Mouse (Mus musculus): Measurements from ENCODE around the gene Scrg1.
A peak's percentile ranks its signal among the peaks of the same experiment; 100 is the strongest.
"Not testable (repeated sequence)": the region's sequence is repeated elsewhere in the genome, so short reads cannot be mapped to it uniquely, and the experiment has no call there.

Scrg1 gene

DNA sequence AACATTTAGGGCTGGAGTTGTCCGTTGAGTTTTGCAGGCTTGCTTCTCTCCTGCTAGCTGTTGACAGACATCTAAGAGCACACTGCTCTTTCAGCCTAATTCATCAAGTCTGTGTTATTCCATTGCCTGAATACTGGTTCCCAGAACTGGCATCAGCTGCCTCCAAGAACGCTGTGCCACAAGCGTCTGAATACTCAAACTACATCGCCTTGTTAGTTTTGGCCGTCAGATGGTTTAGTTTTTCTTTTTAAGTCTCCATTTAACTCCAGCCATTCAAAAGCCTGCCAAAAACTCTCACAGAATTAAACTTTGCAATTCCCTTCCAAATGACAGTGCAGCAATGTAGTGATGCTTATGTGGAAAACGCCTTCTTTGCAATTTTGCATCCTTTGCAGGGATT lies 1.4 kb downstream of the Scrg1 start:
- no peak for DNase-seq

DNA sequence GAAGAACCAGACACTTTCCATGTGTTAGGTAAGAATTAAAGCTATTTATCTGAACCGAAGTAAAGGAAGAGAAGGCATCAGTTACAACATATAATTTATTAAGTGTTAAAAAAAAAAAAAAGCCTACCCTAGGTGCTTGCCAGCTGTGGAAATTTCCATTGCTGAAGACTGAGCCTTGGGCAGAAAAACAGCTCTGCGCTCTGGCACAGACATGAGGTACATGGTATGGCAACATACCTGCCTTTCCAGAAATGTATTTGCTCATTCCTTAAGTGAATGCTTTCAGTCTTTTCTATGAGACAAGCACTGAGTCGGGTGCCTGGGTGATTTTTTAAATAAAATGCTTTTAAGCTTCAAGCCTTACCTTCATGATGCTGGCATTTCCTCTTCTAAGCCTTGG lies 2.2 kb downstream of the Scrg1 start:
- DNase-seq: no peak

DNA sequence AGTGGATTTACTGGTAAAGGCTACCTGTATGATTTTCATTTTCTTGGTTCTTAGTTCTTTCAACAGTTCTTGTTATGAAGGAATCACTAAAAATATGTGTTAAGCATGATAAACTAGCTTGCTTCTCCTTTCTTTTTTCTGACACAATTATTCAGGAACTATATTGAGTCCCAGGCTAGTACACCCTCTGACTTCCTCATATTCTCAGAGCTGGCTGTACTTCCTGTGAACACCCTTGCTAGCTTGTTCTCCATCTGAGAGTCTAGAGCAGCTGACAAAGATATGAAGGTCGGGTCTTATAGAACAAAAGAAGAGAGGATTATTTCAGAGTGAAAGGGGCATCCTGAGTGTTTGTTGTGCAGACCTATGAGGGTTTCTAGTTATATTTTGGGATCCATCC lies 7.1 kb downstream of the Scrg1 start:
- DNase-seq: no peak

DNA sequence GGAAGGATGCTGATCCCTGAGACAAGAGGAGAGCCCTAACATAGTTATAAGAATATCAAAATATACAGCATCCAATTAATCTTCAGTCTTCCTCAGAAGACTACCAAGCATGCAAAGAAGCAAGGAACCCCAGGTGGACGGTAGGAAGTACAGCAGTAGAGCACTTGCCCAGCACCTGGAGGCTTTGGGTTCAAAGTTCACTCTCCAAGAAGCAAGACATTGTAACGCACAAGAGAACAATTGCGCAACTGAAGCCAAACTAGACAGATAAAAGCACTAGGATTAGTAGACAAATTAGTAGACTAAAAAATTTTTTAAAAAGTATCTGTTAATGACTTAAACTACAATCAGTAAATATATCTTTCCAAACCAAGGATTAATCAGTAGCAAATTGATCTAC lies 8.0 kb downstream of the Scrg1 start:
- no peak for DNase-seq

DNA sequence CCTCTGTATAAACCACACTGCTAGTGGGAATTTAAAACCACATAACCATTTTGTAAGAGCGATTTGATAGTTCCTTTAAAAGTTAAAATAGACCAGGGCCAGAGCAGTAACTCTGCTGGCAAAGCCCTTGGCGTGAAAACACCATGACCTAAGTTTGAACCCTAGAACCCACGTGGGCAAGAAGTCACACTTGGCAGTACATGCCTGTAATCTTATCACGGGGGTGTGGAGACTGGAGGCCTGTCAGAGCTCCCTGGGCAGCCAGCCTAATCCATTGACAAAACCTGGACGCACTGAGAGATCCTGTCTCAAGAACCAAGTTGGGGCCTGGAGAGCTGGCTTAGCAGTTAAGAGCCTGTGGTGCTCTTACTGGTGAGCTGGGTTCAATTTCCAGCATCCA lies 12.9 kb downstream of the Scrg1 start:
- peak in 1 of 2 experiments; percentile 7 for DNase-seq

DNA sequence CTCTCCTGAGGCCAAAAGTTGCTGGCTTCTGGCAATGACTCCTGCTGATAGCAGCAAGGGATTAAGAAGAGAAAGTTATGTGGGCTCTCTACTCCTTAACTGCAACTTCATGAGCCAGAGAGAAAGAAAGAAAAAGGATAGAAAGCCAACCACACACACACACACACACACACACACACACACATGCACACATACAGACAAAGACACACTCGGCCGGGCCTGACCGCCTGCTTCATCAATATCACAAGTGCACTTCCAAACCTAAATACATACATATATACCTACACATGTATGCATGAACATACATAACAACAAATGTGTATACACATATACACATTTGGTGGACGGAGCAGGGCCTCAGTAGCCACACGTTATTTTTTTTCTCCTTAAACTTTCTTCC lies 15.1 kb downstream of the Scrg1 start:
- no peak for DNase-seq

DNA sequence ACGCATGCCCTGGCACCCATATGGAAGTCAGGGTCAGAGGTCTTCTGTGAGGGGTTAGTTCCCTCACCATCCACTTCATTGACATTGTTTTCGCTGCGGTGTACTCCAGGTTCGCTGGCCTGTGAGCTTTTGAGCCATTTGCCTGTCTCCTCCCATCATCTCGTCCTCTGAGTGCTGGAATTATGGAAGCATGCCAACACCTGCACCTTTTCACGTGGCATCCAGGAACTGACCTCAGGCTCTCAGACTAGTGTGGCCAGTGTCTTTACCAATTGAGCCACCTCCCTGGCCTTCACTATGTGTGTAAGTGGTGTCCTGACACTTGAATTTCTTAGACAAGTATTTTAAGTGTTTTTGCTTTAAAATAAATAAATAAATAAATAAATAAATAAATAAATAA lies 18.0 kb downstream of the Scrg1 start:
- DNase-seq: no peak

DNA sequence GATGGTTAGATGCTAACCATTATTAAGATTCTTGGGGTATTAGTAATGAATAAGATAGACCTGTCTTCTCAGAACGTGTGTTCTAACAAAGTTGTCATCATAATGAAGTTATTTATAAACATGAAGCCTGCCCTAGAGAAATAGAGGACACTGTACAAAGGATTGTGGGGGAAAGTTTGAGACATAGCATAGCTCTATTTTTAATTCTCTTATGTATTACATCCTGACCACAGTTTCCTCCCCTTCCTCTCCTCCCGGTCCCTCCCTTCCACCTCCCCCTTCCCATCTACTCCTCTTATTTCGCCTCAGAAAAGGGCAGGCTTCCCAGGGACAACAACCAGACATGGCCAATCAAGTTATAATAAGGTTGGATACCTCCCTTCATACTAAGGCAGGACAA lies 22.7 kb downstream of the Scrg1 start:
- no peak for DNase-seq

DNA sequence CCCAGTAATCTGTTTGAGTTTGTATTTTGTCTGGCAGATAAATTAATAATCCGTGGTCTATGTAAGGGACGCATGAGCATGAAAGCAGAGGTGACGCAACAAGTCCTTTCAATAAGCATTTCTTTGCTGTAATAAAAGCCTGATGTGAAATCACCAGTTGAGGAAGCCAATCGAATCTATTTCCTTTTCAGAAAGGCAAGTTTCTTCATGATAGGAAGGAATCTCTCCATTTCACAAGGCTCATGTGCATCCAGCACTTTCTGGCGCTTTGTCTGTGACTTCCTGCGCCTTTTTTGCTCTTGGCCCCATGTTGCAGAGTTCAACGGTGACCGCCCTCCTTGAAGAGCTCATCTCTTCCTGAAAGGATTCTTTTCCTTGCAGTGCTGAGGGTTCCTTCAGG lies 24.0 kb downstream of the Scrg1 start:
- no peak for DNase-seq

DNA sequence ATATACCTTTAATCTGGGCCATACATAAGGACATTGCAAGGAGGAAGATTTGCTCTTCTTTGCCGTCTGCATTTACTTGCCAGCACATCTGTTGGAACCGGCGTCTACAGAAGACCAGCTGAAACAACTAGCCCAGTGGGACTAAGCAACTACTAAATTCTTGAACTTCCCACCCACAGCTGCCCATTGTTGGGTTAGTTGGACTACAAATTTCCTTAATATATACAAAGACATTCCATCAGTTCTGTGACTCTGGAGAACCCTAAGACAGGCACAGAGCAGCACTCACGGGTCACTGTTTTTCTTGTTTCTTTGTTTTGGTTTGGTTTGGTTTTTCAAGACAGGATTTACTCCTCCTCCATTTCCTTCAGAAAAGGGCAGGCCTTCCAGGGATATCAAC lies 24.9 kb downstream of the Scrg1 start:
- no peak for DNase-seq

DNA sequence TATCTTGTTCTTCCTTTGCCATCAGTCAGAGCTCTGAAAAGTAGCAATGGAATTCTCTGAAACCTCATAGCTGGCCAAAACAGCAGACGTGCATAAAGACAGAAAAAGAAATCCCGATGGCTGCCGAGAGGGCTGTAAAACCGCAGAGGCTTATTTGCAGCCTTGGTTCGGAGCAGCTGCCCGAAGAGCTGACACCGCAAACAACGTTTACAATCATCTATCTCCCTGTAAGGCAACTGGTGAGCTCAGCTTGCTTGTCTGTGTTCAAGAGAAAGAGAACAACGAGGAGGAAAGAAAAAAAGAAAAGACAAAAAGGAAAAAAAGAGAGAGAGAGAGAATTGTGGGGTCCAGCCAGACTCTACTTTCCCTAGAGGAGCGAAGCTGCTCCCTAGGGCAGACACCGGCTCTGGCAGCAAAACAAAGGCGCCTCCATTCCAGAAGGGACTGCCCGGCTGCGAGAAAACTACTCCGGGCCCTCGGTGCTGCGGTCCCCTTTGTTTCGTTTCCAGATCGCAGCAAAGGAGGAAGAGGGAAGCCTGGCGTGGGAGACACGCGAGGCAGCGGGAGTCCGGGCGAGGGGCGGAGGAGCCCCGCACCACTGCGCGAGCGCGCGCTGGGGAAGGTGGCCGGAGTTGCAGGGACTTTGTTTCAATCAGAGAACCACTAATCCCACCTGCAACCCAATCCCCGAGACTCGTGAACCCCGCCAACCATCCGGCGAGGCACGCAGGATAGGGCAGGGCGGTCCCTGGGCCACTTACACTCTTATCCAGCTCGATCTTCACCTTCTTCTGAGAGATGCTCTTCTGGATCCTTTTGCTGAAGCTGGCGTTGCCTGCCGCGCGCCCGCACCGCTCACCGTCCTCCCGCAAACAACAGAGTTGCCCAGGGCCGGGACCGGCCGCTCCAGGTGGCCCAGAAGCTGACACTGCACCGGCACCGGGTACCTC lies 31.0 kb downstream of the Scrg1 start:
- peak; percentile 45 to 54 for DNase-seq

DNA sequence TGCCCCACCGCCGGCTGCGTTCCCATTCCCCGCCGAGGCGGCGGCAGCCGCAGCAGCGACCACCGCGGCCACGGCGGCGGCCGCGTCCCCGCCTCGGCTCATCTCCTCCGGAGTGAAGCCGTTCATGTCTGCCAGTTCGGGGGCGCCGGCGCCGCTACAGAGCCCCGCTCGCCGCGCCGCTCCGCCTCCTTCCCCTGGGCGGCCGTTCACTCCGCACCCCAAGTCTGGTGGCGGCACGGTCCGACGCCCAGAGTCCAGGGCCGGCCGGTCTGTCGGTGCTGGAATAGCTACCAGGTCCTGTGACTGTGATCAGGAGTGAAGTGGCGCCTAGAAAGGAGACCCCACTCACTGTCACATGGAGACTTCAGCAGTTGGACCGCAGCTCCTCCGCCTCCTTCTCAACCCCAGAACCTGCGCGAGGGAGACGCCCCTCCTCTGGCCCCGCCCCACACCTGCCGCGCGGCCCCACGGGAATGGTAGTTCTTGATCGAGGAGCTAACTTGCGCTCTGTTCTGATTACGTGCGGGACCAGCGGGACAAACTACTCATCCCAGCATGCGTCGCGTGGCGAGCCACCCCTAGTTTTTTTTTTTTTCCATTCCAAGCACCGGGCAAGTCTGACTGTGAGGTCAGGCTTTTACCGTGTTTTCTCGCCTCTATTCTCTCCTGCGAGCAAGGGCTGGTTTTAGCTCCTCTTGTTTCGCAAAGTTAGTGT lies 31.9 kb downstream of the Scrg1 start, which contains the start of gene Sap30:
Sap30 (minus strand) TSS at position 420 of the 715 bp plus-strand sequence.
- peak; percentile 97 to 98 for DNase-seq

DNA sequence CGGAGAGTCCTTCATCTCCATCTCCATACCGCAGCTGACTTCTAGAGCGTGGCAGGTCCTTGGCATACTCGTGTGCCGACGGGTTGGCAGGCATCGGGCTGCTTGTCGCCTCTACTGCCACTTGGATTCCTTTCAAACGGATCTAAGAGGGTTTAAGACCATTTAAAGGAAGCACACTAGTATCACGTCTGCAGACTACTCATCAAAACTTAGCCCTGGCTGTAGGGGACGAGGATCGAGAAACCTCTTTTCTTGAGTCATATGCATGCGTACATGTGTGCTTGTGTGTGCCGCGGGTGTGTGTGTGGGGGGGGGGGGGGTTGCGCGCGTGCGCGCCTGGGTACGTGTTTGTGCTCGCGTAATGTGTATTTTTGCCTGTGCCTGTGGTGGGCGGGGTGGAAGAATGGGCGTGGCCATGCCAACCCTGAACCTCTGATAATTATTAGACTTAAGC lies 32.6 kb downstream of the Scrg1 start:
- DNase-seq: peak; percentile 64 to 66

DNA sequence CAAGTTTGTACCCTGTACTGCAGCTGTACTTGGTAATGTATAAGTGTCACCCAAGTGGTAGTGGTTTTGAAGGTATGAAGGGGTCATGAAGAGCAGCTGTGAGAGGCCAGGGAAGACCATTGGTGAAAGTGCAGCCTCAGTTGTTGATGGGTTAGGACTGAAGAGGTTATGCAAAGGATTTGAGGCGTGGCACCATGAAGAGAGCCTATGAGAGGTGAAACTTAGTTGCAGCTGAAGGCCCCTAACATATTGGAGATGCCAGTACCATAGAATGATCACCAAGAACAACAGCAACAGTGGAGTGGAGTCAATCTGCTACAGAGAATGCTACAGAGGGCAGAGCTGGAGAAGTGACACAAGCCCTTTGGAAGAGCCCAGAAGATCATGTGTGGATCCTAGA lies 33.6 kb downstream of the Scrg1 start:
- no peak for DNase-seq

DNA sequence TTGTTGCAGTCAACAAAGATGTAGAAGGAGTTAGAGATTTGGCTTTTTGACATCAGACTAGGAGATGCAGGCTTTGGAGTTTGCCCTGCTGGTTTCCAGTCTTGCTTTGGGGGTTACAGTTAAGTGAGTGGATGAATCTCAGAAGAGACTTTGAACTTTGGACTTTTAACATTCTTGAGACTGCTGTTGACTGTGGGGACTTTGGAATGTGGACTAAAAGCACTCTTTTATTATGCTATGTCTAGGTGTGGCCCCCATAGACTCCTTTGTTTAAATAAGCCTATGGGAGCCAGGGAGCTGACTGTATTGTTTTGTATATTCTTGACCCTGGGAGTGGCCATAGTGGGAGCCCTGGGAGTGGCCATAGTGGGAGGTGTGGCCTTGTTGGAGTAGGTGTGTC lies 34.2 kb downstream of the Scrg1 start:
- no peak for DNase-seq

DNA sequence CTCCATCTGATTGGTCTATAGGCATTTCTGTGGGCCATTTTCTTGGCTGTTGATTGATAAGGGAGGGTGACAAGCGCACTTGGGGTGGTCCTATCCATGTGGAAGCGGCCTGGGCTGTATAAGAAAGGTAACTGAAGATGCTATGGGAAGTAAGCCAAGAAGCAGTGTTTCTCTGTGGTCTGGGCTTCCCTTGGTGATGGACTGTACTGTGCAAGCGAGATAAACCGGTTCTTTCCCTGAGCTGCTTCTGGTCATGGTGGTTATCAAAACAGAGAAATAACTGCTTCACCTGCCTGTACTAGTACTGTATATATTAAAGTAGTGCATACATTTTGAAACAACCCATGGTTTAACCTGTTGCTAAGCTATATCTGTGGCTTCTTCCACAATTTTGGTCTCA lies 36.1 kb downstream of the Scrg1 start:
- DNase-seq: no peak

DNA sequence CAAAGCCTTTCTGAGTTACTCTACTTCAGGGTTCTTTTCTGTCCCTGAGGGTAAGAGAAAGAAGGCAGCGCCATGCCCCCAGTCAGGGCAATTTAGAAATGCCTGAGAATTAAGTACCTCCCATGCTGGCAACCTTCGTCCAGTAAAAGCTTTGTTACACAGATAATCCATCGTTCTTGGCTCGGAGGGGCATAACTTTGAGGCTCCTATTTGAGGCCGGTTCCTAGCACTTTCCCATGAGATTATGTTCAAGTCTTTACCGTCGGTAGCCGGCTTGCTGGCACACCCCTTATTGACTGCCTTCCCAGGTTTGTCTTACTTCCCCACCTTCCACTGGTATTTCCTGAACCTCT lies 42.7 kb downstream of the Scrg1 start:
- no peak for DNase-seq

DNA sequence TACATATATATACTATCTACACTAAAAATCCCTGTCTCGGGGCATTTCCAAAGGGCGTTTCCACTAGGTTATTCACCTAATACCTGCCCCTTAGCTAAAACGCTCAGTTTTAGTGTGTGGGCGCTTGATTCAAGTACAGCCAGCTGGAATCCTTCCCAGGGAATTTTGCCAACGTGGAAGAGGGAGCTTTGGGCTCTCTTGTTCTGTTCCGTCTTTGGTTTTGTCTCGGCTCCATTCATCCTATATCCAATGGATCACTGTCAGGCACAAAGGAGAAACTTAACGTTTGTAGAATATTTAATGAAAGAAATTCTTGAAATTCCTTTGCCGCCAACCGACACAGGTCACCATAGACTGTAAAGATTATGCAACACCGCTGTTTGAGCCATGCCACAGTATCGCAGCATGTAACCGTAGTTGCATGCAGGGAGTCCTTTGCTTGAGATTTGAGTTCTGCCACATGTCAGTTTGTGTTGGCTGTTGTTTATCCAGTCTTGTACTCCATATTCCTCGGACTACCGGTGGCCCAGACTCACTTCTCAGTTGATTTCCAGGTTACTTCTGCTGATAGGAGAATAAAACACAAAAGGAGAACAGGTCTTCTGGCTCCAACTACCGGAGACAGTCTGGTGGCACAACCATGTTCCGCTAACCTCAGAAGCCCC lies 43.3 kb downstream of the Scrg1 start:
- peak; percentile 79 to 88 for DNase-seq

DNA sequence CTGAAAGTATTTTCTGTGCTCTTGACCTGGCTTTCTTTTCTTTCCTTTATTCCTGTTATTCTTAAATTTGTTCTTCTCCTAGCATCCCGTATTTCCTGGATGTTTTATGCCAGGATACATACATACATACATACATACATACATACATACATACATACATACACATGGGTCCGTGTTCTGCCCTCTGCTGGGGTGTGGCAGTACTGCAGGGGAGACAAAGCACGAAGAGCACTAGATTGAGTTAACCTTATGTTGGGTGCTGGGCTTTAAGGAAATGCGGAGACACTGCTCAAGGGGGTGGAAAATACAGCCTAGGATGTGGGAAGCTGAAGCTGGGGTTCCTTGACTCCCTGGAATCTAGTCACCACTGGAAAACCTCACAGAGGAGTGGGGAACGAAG lies 47.9 kb downstream of the Scrg1 start:
- peak; percentile 70 to 77 for DNase-seq

DNA sequence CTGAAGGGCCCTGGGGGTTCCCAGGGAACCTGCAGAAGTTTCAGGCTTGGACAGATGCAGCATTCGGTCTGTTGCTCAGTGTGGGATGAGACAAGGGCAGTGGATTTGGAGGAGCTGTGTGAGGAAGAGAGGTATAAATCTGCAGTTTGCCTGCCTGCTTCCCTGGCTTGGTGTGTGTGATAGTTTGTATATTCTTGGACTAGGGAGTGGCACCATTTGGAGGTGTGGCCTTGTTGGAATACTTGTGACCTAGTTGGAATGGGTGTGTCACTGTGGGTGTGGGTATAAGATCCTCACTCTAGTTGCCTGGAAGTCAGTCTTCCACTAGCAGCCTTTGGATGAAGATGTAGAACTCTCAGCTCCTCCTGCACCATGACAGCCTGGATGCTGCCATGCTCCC lies 49.8 kb downstream of the Scrg1 start:
- not testable (repeated sequence) for DNase-seq

DNA sequence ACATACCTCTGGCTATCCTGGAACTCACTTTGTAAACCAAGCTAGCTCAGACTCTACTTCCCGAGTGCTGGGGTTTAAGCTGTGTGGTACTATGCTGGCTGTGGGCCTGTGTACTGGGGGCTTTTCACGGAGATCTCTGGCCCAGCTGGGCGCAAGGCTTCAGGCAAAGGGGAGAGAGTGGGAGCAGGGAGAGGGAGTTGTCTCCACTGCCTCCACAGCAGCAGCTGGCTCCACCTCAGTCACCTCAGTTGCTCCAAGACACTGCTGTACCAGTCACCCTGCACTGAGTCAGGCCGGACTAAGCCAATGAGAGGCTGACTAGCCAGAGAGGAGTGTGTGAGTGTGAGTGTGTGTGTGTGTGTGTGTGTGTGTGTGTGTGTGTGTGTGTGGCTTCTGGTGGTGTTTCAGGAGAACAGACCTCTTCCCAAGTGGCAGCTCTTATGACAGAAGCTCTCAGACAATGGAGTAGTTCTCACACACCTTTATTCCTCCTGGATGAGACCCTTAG lies 51.9 kb downstream of the Scrg1 start:
- DNase-seq: no peak

DNA sequence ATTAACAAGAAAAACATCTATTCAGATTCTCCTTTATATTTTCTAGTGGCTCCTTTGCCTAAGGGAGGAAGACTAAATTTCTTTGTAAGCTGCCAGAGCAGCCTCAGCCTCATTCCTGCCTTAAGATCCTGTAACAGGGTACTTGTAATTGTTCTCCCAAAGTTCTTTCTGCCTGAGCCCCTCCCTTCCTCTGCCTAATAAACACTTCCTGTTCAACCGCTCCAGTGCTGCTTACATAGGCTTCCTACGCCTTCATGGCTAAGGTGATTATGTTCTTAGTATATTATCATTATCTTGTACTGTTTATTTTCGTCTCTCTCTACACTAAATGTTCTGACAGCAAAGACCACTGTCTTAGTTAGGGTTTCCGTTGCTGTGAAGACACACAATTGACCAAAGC lies 52.9 kb downstream of the Scrg1 start:
- no peak for DNase-seq

DNA sequence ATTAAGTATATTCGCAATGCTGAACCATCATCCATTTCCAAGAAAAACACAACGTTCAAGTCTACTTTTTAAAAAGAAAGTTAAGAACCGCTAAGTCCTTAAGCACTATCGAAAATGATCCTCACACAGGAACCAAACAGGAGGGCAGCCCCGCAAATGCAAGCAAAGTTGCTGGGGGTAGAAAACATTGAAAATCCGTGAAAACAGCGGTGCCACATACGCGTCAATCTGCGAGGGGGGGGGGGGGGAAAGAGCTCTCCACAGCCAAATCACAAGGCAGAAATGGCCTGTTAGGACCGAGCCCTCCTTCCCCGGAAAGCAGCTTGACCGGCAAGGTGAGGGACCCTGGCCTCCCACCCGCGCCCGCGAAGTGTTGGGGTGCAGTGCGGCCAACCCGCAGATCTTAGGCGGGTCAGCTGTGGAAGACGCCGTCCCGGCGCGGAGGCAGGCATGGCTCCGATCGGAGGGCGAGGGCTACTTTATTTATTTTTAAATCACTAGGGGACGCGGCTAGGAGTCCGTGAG lies 55.1 kb downstream of the Scrg1 start:
- no peak for DNase-seq

Measured in cerebellum, postnatal 36 days (tissue).